Mouse (Mus musculus): ENCODE data around the gene Elovl4. TPM values are rescaled to one million over a fixed set of nuclear protein-coding genes. Genes with fewer than 3 reads are reported as not detected.

Elovl4 gene
- polyA plus RNA-seq (2012; rRNA removed), result 12.6 and 13.4 TPM in 2 replicates

DNA sequence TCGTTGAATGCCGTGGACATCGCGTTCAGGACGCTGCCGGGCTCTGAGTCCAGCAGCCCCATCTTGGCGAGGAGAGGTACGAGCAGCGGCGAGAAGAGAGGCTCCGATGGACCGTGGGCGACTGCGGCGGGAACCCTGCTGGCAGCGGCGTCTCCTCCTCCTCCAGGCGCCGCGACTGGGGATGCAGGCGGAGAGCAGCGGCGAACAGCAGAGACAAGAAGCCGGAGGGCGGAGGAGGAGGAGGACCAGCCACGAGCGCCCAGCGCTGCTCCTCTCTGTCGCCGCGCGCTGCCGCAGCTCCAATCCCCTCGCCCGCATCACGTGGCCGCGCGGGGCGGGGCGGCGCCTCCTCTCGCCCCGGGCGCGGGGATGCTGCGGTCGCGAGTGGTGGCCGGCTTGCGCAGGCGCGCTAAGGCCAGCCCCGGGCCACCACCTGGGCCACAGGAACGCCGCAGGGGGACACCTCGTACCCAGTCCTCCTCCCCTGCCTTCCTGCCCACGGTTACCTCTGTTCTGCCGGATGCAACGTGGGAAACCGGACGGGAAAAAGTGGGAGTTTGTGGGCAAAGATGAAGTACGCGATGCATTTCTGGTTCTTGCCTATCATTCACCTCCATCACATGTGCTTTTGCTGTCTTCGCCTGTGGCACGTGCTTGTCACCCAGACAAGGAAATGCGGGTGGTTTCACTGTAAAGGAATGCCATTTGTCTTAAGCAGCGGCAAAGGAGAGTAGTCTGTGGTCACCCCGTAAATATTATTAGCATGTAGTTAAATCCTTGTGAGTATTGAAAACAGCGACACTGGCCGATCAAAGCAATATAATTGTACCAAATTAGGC, at the start of gene Elovl4:
TSS of gene Elovl4 (minus strand) at position 301 of the 839 bp plus-strand sequence.

DNA sequence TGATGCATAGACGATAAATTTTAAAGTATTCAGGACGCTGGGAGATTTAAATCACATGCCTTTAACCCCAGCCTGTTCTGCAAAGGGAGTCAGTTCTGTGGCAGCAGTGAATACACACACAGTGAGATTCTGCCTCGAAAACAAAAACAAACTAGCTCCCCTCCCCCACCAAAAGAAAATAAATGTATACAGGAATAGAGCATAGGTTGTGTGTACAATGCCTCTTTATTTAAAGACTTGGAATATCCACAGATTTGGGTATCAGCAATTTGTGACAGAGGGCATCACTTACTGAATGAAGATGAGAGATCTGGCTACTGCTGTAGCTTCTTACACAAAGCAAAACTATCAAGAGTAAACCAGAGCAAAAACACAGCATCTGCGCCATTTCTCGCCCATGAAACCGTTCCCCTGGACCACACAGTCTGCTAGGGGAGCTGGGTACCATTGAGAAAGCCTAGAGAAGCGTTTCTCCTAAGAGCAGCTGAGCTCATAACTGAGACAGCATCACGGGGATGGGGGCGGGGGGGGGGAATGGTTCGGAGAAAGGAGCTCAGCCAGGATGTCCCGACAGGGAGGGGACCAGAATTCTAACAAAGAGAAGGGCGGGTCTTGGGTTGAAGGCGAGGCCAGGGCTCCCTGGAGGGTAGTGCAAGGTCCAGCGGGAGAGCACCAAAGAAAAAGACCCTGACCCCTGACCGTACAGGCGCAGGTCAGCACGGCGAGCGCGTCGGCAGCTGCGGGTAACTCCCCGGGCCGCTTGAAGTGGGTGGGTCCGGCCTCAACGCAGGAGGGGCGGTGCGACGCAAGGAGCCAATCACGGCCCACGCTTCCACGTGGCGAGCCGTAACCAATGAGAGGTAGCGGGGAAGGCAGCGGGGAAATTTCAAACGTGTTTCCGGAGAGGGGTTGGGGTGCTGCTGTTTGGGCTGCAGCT, 28.0 kb upstream of the Elovl4 start, which contains the start of gene Ttk:
TSS of gene Ttk (plus strand) at position 879 of the 937 bp plus-strand sequence.

Other genes with a start within 250 kb of the Elovl4 start
- 25.8 and 34.2 TPM in 2 replicates for gene Ttk, start 28.4 kb upstream of the Elovl4 start, polyA plus RNA-seq (2012; rRNA removed)
- 27.3 and 32.2 TPM in 2 replicates for gene Bckdhb, start 118.9 kb upstream of the Elovl4 start, polyA plus RNA-seq (2012; rRNA removed)

All from central nervous system, embryonic 11.5 days (tissue).